Mouse (Mus musculus): ENCODE data around the gene Txnrd2. TPM values are rescaled to one million over a fixed set of nuclear protein-coding genes. Genes with fewer than 3 reads are reported as not detected.

The Txnrd2 gene
- polyA plus RNA-seq, 1 experiment from 2014 or later = 22.7 TPM

- Histone ChIP-seq H3K9me3 (ENCODE audit: control insufficient read depth, low read length) (no peaks in the 10 kb centered on the region), H3K36me3 (ENCODE audit: control insufficient read depth, insufficient read depth, low read length) (no peaks in the 10 kb centered on the region), H3K4me2 (no peak overlapping the region), H3K4me3 (ENCODE audit: low read depth, low read length) (no peak overlapping the region), H3K27ac (ENCODE audit: low read depth, low read length) (no peak overlapping the region), H3K9ac (ENCODE audit: low read length) (no peak overlapping the region), H3K27me3 (ENCODE audit: control insufficient read depth, insufficient read depth, low read length) (no peaks in the 10 kb centered on the region), H3K4me1 (ENCODE audit: control insufficient read depth, insufficient read depth, low read length) (no peaks in the 10 kb centered on the region)
- DNase-seq (ENCODE audit: low spot score, missing footprints) (no peak), ATAC-seq (ENCODE audit: low FRiP score) (no peak)
- WGBS = 96% methylated on average over 8 of the region's 8 CpGs
Observed at GRCm38 (mm10) chr16:18523563-18524245, 97.5 kb downstream of the Txnrd2 start.

GRCm38 (mm10) chr16:18528656-18529055 lies 102.5 kb downstream of the Txnrd2 start:
- no peaks in the 10 kb centered on the region; the same call in 1 of the 2 replicates for H3K9me3 ChIP-seq (ENCODE audit: control insufficient read depth, low read length)
- H3K9ac ChIP-seq (ENCODE audit: low read length) = no peak overlapping the region
- no peaks in the 10 kb centered on the region for H3K36me3 ChIP-seq (ENCODE audit: control insufficient read depth, insufficient read depth, low read length)
- no peak overlapping the region for H3K4me2 ChIP-seq
- no peaks in the 10 kb centered on the region for H3K27me3 ChIP-seq (ENCODE audit: control insufficient read depth, insufficient read depth, low read length)
- no peak overlapping the region for H3K27ac ChIP-seq (ENCODE audit: low read depth, low read length)
- H3K4me3 ChIP-seq (ENCODE audit: low read depth, low read length) = no peak overlapping the region
- DNase-seq (ENCODE audit: low spot score, missing footprints) (no peak), ATAC-seq (ENCODE audit: low FRiP score) (no peak)
- no peaks in the 10 kb centered on the region for H3K4me1 ChIP-seq (ENCODE audit: control insufficient read depth, insufficient read depth, low read length)
- 82% methylated on average over 5 of the region's 5 CpGs for WGBS

Other genes with a start within 250 kb of the Txnrd2 start
- gene Ccdc188, start 208.5 kb upstream of the Txnrd2 start, polyA plus RNA-seq (2014; fragmentation: Nextera tagmentation; extraction: Ambion mirVana) = not detected in 2 replicates
- gene Zdhhc8, start 191.2 kb upstream of the Txnrd2 start, polyA plus RNA-seq (2014; fragmentation: Nextera tagmentation; extraction: Ambion mirVana) = 7.1 and 8.4 TPM in 2 replicates
- 90.4 and 104 TPM in 2 replicates for gene Trmt2a, start 177.7 kb upstream of the Txnrd2 start, polyA plus RNA-seq (2014; fragmentation: Nextera tagmentation; extraction: Ambion mirVana)
- gene Ranbp1, start 177.7 kb upstream of the Txnrd2 start, polyA plus RNA-seq (2014; fragmentation: Nextera tagmentation; extraction: Ambion mirVana) = 1,256 and 1,339 TPM in 2 replicates
- 1.4 TPM in 1 of 2 replicates, not detected in the other for gene Gm49776, start 168.1 kb upstream of the Txnrd2 start, polyA plus RNA-seq (2014; fragmentation: Nextera tagmentation; extraction: Ambion mirVana)
- gene Dgcr8, start 137.1 kb upstream of the Txnrd2 start, polyA plus RNA-seq (2014; fragmentation: Nextera tagmentation; extraction: Ambion mirVana) = 33.1 and 34.9 TPM in 2 replicates
- gene Tango2, start 78.3 kb upstream of the Txnrd2 start, polyA plus RNA-seq (2014; fragmentation: Nextera tagmentation; extraction: Ambion mirVana) = 38.9 and 39.2 TPM in 2 replicates
- 66.9 and 71.0 TPM in 2 replicates for gene Arvcf, start 78.2 kb upstream of the Txnrd2 start, polyA plus RNA-seq (2014; fragmentation: Nextera tagmentation; extraction: Ambion mirVana)
- 50.8 and 52.5 TPM in 2 replicates for gene Comt, start 468 bp downstream of the Txnrd2 start, polyA plus RNA-seq (2014; fragmentation: Nextera tagmentation; extraction: Ambion mirVana)
- 10.3 and 12.9 TPM in 2 replicates for gene Gnb1l, start 72.3 kb downstream of the Txnrd2 start, polyA plus RNA-seq (2014; fragmentation: Nextera tagmentation; extraction: Ambion mirVana)
- gene Rtl10, start 72.5 kb downstream of the Txnrd2 start, polyA plus RNA-seq (2014; fragmentation: Nextera tagmentation; extraction: Ambion mirVana) = 2.0 and 2.1 TPM in 2 replicates
- gene Tbx1, start 164.3 kb downstream of the Txnrd2 start, polyA plus RNA-seq (2014; fragmentation: Nextera tagmentation; extraction: Ambion mirVana) = 0.63 and 0.87 TPM in 2 replicates
- 6.4 and 6.5 TPM in 2 replicates for gene Gp1bb, start 196.0 kb downstream of the Txnrd2 start, polyA plus RNA-seq (2014; fragmentation: Nextera tagmentation; extraction: Ambion mirVana)
- 1.7 and 3.3 TPM in 2 replicates for gene Gm49601, start 200.0 kb downstream of the Txnrd2 start, polyA plus RNA-seq (2014; fragmentation: Nextera tagmentation; extraction: Ambion mirVana)
- 40.7 and 52.0 TPM in 2 replicates for gene Sept5, start 203.6 kb downstream of the Txnrd2 start, polyA plus RNA-seq (2014; fragmentation: Nextera tagmentation; extraction: Ambion mirVana)